Mouse (Mus musculus) liver, adult 2 months (tissue): Measurements from ENCODE around the gene Atp9a. TPM values are rescaled to one million over a fixed set of nuclear protein-coding genes. Genes with fewer than 3 reads are reported as not detected.

ENCODE experiments used
- DNase-seq: peaks from one replicate; pipeline ENCODE4 v3.0.0-alpha.2; 2011; ENCODE audit warnings: low read depth, low spot score; ENCODE audit errors: extremely low read depth
- H3K27ac ChIP-seq: fragments of 200-500 bp; replicated peaks from 2 replicates; pipeline ENCODE4 v1.5.1; 2012; ENCODE audit warnings: low read depth, mild to moderate bottlenecking, control low read depth, inconsistent platforms, low read length; ENCODE audit not compliant: insufficient read depth
- H3K27me3 ChIP-seq: fragments of 200-500 bp; 2 replicates; pipeline ENCODE4 v1.6.1; 2012; ENCODE audit warnings: mild to moderate bottlenecking, moderate library complexity, low read length, inconsistent platforms; ENCODE audit not compliant: control insufficient read depth, insufficient read depth
- H3K36me3 ChIP-seq: fragments of 200-500 bp; 2 replicates; pipeline ENCODE4 v1.6.1; 2012; ENCODE audit warnings: low read length, inconsistent platforms; ENCODE audit not compliant: control insufficient read depth, insufficient read depth
- H3K4me1 ChIP-seq: fragments of 200-500 bp; 2 replicates; pipeline ENCODE4 v1.6.1; 2011; ENCODE audit warnings: low read length; ENCODE audit not compliant: control insufficient read depth, insufficient read depth
- H3K4me3 ChIP-seq: fragments of 200-500 bp; 2 replicates; pipeline ENCODE4 v1.5.1; 2011; ENCODE audit warnings: low read depth, mild to moderate bottlenecking, control low read depth, low read length, moderate library complexity; ENCODE audit not compliant: insufficient read depth
- H3K79me2 ChIP-seq: fragments of 200-500 bp; 2 replicates; pipeline ENCODE4 v1.6.1; 2012; ENCODE audit warnings: inconsistent platforms, mild to moderate bottlenecking, low read length, moderate library complexity; ENCODE audit not compliant: control insufficient read depth, insufficient read depth
- H3K9ac ChIP-seq: fragments of 200-500 bp; 2 replicates; pipeline ENCODE4 v1.6.1; 2012; ENCODE audit warnings: low read depth, mild to moderate bottlenecking, control low read depth, inconsistent platforms, low read length
- CTCF ChIP-seq: fragments of 200-500 bp; IDR thresholded peaks from 2 replicates; pipeline ENCODE4 v1.5.1; 2011; ENCODE audit warnings: low read depth, low read length, control low read depth
- POLR2A ChIP-seq: fragments of 200-500 bp; IDR thresholded peaks from 2 replicates; pipeline ENCODE4 v1.6.1; 2011; ENCODE audit warnings: low read length, control low read depth; ENCODE audit not compliant: insufficient read depth; ENCODE audit errors: extremely low read depth
- WGBS: fragments of 180-500 bp; shearing (Covaris S2); methylation state at CpG from one replicate; pipeline ENCODE4 v1.1.7; 2018; 5-methylcytosine and 5-hydroxymethylcytosine counted together
- polyA plus RNA-seq: library from polyadenylated mRNA; depleted of rRNA; stranded (reverse); fragments of >200 nt; gene quantifications from 2 replicates; pipeline ENCODE4 v1.2.3, GENCODE M21; 2012
- total RNA-seq: library from RNA; depleted of rRNA; stranded (reverse); fragments of >200 nt; gene quantifications from 2 replicates; pipeline ENCODE4 v1.2.3, GENCODE M21; 2014

Atp9a gene
- total and polyA plus RNA-seq, 2 experiments, result 33.7 to 49.3 TPM

- WGBS, result 87% methylated on average over 10 of the region's 10 CpGs
- H3K27me3 ChIP-seq, result no peaks in the 10 kb centered on the region
- H3K4me1 ChIP-seq, result peaks cover 6% of the 10 kb centered on the region
- H3K9ac ChIP-seq, result no peak overlapping the region
- H3K4me3 ChIP-seq, result no peak overlapping the region
- no peak for DNase-seq
- TF ChIP-seq POLR2A, result no peak
- no peak for TF ChIP-seq CTCF
- H3K27ac ChIP-seq, result no peak overlapping the region
- no peaks in the 10 kb centered on the region for H3K36me3 ChIP-seq
- H3K79me2 ChIP-seq, result no peaks in the 10 kb centered on the region
These were observed 23.5 kb downstream of the Atp9a start for GRCm38 (mm10) chr2:168718735-168719134.

- TF ChIP-seq CTCF (no peak), POLR2A (no peak)
- Histone ChIP-seq H3K79me2 (no peaks in the 10 kb centered on the region), H3K36me3 (no peaks in the 10 kb centered on the region), H3K4me3 (no peak overlapping the region), H3K27me3 (no peaks in the 10 kb centered on the region), H3K4me1 (peaks cover 6% of the 10 kb centered on the region), H3K9ac (no peak overlapping the region), H3K27ac (no peak overlapping the region)
- no peak for DNase-seq
- 84% methylated on average over 2 of the region's 2 CpGs for WGBS
These were observed 23.9 kb downstream of the Atp9a start for GRCm38 (mm10) chr2:168718267-168718666.

GRCm38 (mm10) chr2:168712199-168713176 lies 29.7 kb downstream of the Atp9a start:
- Histone ChIP-seq H3K27me3 (no peaks in the 10 kb centered on the region), H3K27ac (no peak overlapping the region), H3K9ac (no peak overlapping the region), H3K4me1 (no peaks in the 10 kb centered on the region), H3K4me3 (no peak overlapping the region), H3K36me3 (no peaks in the 10 kb centered on the region), H3K79me2 (no peaks in the 10 kb centered on the region)
- WGBS, result 83% methylated on average over 20 of the region's 20 CpGs
- DNase-seq, result no peak
- no peak for TF ChIP-seq POLR2A
- no peak for TF ChIP-seq CTCF

- Histone ChIP-seq H3K9ac (no peak overlapping the region), H3K4me1 (no peaks in the 10 kb centered on the region), H3K27ac (no peak overlapping the region), H3K79me2 (no peaks in the 10 kb centered on the region), H3K27me3 (no peaks in the 10 kb centered on the region), H3K36me3 (no peaks in the 10 kb centered on the region), H3K4me3 (no peak overlapping the region)
- WGBS, result 69% methylated on average over 3 of the region's 3 CpGs
- TF ChIP-seq CTCF (no peak), POLR2A (no peak)
- no peak for DNase-seq
These were observed 31.2 kb downstream of the Atp9a start for GRCm38 (mm10) chr2:168710979-168711378.

GRCm38 (mm10) chr2:168707766-168708165 lies 34.4 kb downstream of the Atp9a start:
- no peaks in the 10 kb centered on the region for H3K4me1 ChIP-seq
- peaks cover 6% of the 10 kb centered on the region for H3K36me3 ChIP-seq
- H3K79me2 ChIP-seq, result no peaks in the 10 kb centered on the region
- H3K4me3 ChIP-seq, result no peak overlapping the region
- no peak for DNase-seq
- no peak overlapping the region for H3K27ac ChIP-seq
- H3K9ac ChIP-seq, result no peak overlapping the region
- TF ChIP-seq POLR2A (no peak), CTCF (no peak)
- 81% methylated on average over 9 of the region's 9 CpGs for WGBS
- no peaks in the 10 kb centered on the region for H3K27me3 ChIP-seq

GRCm38 (mm10) chr2:168702266-168702665 lies 39.9 kb downstream of the Atp9a start:
- Histone ChIP-seq H3K9ac (no peak overlapping the region), H3K36me3 (peaks cover 8% of the 10 kb centered on the region), H3K4me1 (no peaks in the 10 kb centered on the region), H3K27me3 (no peaks in the 10 kb centered on the region), H3K27ac (no peak overlapping the region), H3K4me3 (no peak overlapping the region), H3K79me2 (no peaks in the 10 kb centered on the region)
- no peak for TF ChIP-seq POLR2A
- WGBS, result 86% methylated on average over 13 of the region's 13 CpGs
- DNase-seq, result no peak
